Mouse (Mus musculus) limb, embryonic 11.5 days (tissue): ENCODE results near the gene 9530068E07Rik. TPM values are rescaled to one million over a fixed set of nuclear protein-coding genes. Genes with fewer than 3 reads are reported as not detected.
"Not testable (repeated sequence)": the region's sequence is repeated elsewhere in the genome, so short reads cannot be mapped to it uniquely, and the experiment has no call there.

Experiments used
- ATAC-seq: fragments of 200-750 bp; cut with Nextera tagmentation; 2 replicates; pipeline ENCODE4 v1.8.0; 2017; ENCODE audit warnings: low read depth; ENCODE audit not compliant: insufficient number of reproducible peaks, low FRiP score, low TSS enrichment
- DNase-seq: peaks from one replicate; pipeline ENCODE4 v3.0.0-alpha.2; 2015; ENCODE audit warnings: low spot score
- H3K27ac ChIP-seq: fragments of 300-500 bp; sonication (generic); replicated peaks from 2 replicates; pipeline ENCODE4 v1.5.1; 2014; ENCODE audit warnings: low read depth, mild to moderate bottlenecking, low read length
- H3K27me3 ChIP-seq: fragments of 300-500 bp; sonication (generic); 2 replicates; pipeline ENCODE4 v1.6.1; 2014; ENCODE audit warnings: mild to moderate bottlenecking, low read length, mixed read lengths; ENCODE audit not compliant: control insufficient read depth, insufficient read depth
- H3K36me3 ChIP-seq: fragments of 300-500 bp; sonication (generic); 2 replicates; pipeline ENCODE4 v1.6.1; 2014; ENCODE audit warnings: mild to moderate bottlenecking, low read length, moderate library complexity, mixed read lengths; ENCODE audit not compliant: control insufficient read depth, insufficient read depth
- H3K4me1 ChIP-seq: fragments of 300-500 bp; sonication (generic); 2 replicates; pipeline ENCODE4 v1.6.1; 2014; ENCODE audit warnings: low read length, mixed read lengths; ENCODE audit not compliant: control insufficient read depth, insufficient read depth
- H3K4me2 ChIP-seq: fragments of 300-500 bp; sonication (generic); 2 replicates; pipeline ENCODE4 v1.6.1; 2014; ENCODE audit warnings: low read depth, mild to moderate bottlenecking, moderate library complexity; ENCODE audit not compliant: severe bottlenecking
- H3K4me3 ChIP-seq: fragments of 300-500 bp; sonication (generic); 2 replicates; pipeline ENCODE4 v1.5.1; 2014; ENCODE audit warnings: low read depth, low read length
- H3K9ac ChIP-seq: fragments of 300-500 bp; sonication (generic); 2 replicates; pipeline ENCODE4 v1.6.1; 2014; ENCODE audit warnings: mild to moderate bottlenecking, low read length
- H3K9me3 ChIP-seq: fragments of 300-500 bp; sonication (generic); 2 replicates; pipeline ENCODE4 v1.6.1; 2016; ENCODE audit warnings: low read length; ENCODE audit not compliant: control insufficient read depth
- WGBS: fragments of 180-500 bp; shearing (Covaris S2); extraction: QIAGEN DNeasy Blood & Tissue Kit; methylation state at CpG from one replicate; pipeline ENCODE4 v1.1.7; 2014; 5-methylcytosine and 5-hydroxymethylcytosine counted together
- polyA plus RNA-seq: library from polyadenylated mRNA; unstranded; fragments of >200 nt; fragmentation: Nextera tagmentation; extraction: Ambion mirVana; gene quantifications from 2 replicates; pipeline ENCODE4 v1.2.1, GENCODE M21; 2014

9530068E07Rik gene
- polyA plus RNA-seq, 1 experiment from 2014 or later, result 176 TPM

DNA sequence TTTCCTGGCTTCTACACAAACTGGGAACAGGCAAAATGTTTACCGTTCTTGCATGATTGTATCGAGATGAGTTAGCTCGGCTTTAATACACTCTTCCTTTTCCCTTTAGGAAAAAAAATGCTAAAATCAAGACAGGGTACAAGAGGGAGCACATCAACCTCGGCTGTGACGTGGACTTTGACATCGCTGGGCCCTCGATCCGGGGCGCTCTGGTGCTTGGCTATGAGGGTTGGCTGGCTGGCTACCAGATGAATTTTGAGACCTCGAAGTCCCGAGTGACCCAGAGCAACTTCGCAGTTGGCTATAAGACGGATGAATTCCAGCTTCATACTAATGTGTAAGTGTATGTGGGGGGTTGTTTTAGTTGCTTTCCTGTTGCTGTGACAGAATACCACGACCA, 12.5 kb upstream of the 9530068E07Rik start:
- DNase-seq, result no peak
- WGBS, result 94% methylated on average over 14 of the region's 14 CpGs
- Histone ChIP-seq H3K27ac (no peak overlapping the region), H3K4me2 (no peak overlapping the region), H3K4me1 (no peaks in the 10 kb centered on the region), H3K4me3 (no peak overlapping the region), H3K9me3 (no peaks in the 10 kb centered on the region), H3K27me3 (no peaks in the 10 kb centered on the region), H3K9ac (no peak overlapping the region), H3K36me3 (peaks cover 24% of the 10 kb centered on the region; the same call in 1 of the 2 replicates)
- ATAC-seq, result no peak

DNA sequence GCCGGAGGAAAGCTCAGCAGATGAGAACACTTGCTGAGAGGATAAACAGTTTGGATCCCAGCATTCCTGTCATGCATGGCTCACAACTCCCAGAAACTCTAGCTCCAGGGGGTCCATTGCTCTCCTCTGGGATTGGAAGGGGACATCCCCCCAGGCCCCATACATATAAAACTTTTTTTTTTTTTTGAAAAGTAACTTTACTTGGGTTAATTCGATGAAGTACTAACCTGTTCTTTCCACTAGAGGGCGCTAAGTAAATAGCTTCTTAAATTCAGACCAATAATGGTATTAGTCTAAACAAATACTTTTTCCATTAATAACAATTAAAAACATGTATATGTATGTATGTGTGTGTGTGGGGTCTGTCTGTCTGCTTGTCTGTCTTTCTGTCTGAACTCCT, 11.6 kb upstream of the 9530068E07Rik start:
- 54% methylated on average over 3 of the region's 3 CpGs for WGBS
- Histone ChIP-seq H3K36me3 (peaks cover 24% of the 10 kb centered on the region; the same call in 1 of the 2 replicates), H3K9me3 (no peaks in the 10 kb centered on the region), H3K4me2 (no peak overlapping the region), H3K27me3 (no peaks in the 10 kb centered on the region), H3K4me3 (no peak overlapping the region), H3K4me1 (no peaks in the 10 kb centered on the region), H3K27ac (no peak overlapping the region), H3K9ac (no peak overlapping the region)
- ATAC-seq (no peak), DNase-seq (no peak)

DNA sequence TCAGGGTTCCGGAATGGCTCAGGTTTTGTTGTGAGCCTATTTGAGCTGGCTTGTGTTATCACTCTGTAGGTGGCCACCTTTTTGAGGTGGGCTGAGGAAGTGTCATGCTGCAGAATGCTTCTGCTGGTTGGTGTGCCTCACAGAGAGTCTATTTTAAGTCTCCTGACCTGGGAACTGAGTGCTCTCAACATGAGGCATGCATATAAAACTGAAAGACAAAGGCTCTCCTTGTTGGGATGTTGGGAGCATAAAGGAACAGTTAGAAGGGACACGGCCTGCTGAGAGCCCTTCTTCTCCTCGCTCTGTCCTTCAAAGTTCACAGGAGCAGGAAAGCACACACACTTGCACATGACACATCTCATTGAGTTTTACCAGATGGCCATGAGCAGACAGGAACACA, 9.3 kb upstream of the 9530068E07Rik start:
- no peak overlapping the region for H3K4me2 ChIP-seq

DNA sequence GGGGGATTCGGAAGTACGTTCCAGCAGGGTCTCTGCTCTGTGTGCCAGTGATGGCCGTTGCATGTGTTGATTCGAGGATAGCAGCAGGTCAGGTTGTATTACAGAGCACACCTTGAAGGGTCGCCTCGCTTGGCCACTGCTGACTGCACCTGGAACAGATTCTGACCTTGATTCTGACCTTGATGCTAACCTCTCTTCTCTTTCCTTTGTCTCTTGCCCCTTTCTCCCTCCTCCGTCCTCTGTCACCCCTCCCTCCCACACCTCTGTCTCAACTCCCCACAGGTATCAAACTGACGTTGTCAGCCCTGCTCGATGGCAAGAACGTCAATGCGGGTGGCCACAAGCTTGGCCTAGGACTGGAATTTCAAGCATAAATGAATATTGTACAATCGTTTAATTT, 8.1 kb upstream of the 9530068E07Rik start:
- H3K4me2 ChIP-seq, result no peak overlapping the region
- DNase-seq, result no peak

More for the DNA sequence above, 9.3 kb upstream of the 9530068E07Rik start:
- no peaks in the 10 kb centered on the region for H3K4me1 ChIP-seq
- no peak overlapping the region for H3K27ac ChIP-seq
- DNase-seq, result no peak
- H3K27me3 ChIP-seq, result no peaks in the 10 kb centered on the region
- peaks cover 24% of the 10 kb centered on the region; the same call in 1 of the 2 replicates for H3K36me3 ChIP-seq
- no peak for ATAC-seq
- 93% methylated on average over 3 of the region's 3 CpGs for WGBS
- H3K9me3 ChIP-seq, result no peaks in the 10 kb centered on the region
- H3K4me3 ChIP-seq, result no peak overlapping the region
- H3K9ac ChIP-seq, result no peak overlapping the region

DNA sequence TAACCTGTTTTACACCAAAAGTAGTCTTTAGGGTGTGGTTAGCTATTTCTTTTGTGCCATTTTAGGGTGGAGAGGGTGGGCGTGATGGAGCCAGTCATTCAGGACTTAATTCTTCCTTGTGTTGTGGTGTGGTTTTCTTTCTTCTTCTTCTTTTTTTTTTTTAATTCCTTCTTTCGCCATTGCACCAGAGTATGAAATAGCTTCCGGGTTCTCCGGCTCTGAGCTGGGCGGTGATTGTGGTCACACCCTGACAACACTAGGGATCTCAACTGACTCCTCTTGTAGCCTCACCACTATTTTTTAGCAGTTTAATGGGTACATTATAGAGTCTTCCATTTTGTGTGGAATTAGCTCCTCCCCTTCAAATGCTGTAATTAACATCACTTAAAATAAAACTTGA, 7.2 kb upstream of the 9530068E07Rik start:
- not testable (repeated sequence) for H3K9me3 ChIP-seq, H3K4me1 ChIP-seq, ATAC-seq, H3K4me3 ChIP-seq, H3K9ac ChIP-seq, H3K4me2 ChIP-seq, DNase-seq, H3K27me3 ChIP-seq, H3K27ac ChIP-seq
- WGBS, result 89% methylated on average over 5 of the region's 5 CpGs
- H3K36me3 ChIP-seq, result peaks cover 21% of the 10 kb centered on the region; the same call in 1 of the 2 replicates

More for the DNA sequence above, 8.1 kb upstream of the 9530068E07Rik start:
- 94% methylated on average over 12 of the region's 12 CpGs for WGBS
- H3K36me3 ChIP-seq, result peaks cover 24% of the 10 kb centered on the region; the same call in 1 of the 2 replicates
- no peaks in the 10 kb centered on the region for H3K9me3 ChIP-seq
- no peaks in the 10 kb centered on the region for H3K4me1 ChIP-seq
- H3K9ac ChIP-seq, result no peak overlapping the region
- no peak overlapping the region for H3K27ac ChIP-seq
- H3K4me3 ChIP-seq, result no peak overlapping the region
- ATAC-seq, result no peak
- H3K27me3 ChIP-seq, result no peaks in the 10 kb centered on the region

DNA sequence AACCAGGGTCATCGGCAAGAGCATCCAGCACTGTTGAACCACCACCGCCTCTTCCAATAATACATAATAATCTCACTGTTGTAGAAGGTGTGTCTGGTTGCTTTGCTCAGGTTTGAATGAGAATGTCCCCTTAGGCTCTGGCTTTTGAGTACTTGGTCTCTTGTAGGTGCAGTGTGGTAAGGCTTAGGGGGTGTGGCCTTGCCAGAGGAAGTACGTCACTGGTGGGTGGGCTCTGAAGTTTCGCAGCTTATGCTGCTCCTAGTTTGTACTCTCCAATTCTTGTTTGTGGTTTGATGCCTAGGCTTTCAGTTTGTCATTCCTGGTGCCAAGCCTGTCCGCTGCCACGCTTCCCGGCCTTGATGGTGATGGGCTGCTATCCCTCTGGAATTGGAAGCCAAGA, 6.3 kb upstream of the 9530068E07Rik start:
- 94% methylated on average over 7 of the region's 7 CpGs for WGBS
- H3K27me3 ChIP-seq, result no peaks in the 10 kb centered on the region
- no peak overlapping the region for H3K27ac ChIP-seq
- H3K4me1 ChIP-seq, result no peaks in the 10 kb centered on the region
- ATAC-seq (no peak), DNase-seq (no peak)
- no peak overlapping the region for H3K4me2 ChIP-seq
- no peaks in the 10 kb centered on the region for H3K9me3 ChIP-seq
- no peak overlapping the region for H3K4me3 ChIP-seq
- no peak overlapping the region for H3K9ac ChIP-seq
- peaks cover 17% of the 10 kb centered on the region; the same call in 1 of the 2 replicates for H3K36me3 ChIP-seq

DNA sequence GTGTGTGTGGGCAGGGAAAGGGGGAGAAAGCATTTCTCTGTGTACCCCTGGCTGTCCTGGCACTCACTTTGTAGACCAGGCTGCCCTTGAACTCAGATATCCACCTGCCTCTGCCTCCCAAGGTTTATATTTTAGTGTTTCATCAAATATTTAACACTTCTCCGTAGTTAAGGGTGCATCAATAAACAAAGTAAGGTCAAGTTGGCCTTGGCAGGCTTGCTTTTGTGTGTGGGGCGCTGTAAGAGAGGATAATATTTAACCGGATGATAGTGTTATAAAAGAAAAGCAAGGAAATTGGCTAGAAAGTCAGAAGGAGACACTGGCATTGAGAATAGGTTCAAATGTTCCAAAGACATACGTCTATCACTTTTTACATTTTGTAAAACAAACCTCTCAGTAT, 1.7 kb upstream of the 9530068E07Rik start:
- Histone ChIP-seq H3K27me3 (no peaks in the 10 kb centered on the region), H3K27ac (no peak overlapping the region), H3K4me1 (no peaks in the 10 kb centered on the region), H3K36me3 (peaks cover 7% of the 10 kb centered on the region; the same call in 1 of the 2 replicates), H3K4me3 (no peak overlapping the region), H3K9ac (no peak overlapping the region), H3K9me3 (no peaks in the 10 kb centered on the region), H3K4me2 (no peak overlapping the region)
- no peak for DNase-seq
- ATAC-seq, result no peak
- WGBS, result 81% methylated on average over 4 of the region's 4 CpGs

DNA sequence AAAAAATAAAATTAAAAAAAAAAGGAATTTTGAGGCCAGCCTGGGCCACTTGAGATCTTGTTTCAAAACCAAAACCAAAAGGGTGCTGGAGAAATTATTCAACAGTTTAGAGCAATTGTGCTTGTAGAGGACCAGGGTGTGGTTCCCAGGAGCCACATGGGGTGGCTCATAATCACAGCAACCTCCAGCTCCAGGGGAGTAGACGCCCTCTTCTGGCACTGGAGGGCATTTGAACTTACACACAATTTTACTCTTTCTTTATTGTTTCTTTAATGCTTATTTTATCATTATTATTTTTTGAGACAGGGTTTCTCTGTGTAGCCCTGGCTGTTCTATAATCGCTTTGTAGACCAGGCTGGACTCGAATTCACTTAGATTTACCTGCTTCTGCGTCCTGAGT, 885 bp upstream of the 9530068E07Rik start:
- Histone ChIP-seq H3K4me1 (no peaks in the 10 kb centered on the region), H3K9me3 (no peaks in the 10 kb centered on the region), H3K36me3 (peaks cover 2% of the 10 kb centered on the region; the same call in 1 of the 2 replicates), H3K27me3 (no peaks in the 10 kb centered on the region), H3K4me3 (no peak overlapping the region), H3K27ac (no peak overlapping the region), H3K9ac (no peak overlapping the region), H3K4me2 (no peak overlapping the region)
- no peak for DNase-seq
- ATAC-seq, result no peak
- 31% methylated on average over 4 of the region's 4 CpGs for WGBS

DNA sequence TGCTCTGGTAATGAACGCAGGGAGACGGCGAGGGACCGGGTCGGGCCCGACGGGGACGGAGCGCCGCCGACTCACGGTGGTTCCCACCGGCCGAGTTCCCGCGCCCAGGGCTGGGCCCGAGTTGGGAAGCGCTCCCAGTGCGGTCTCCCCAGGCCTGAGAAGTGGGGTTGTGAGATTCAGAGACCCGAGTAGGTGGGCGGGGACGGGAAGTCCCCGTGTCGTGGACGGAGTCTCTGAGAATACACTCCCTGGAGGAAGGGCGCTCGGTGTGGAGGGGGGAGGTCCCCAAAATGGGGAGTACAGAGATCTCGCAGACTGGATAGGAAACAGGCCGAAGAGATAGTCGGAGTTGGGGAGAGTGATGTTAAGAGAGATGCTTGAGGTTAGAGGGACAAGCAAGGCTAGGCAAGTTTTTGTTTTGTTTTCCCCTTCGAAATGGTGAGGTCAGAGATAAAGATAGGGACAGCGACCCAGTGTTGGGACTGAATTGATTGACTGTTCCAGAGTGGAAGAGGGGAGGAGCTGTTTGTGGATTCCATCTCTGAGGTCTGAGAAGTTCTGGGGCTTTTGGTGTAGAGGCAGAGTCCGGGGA, 465 bp downstream of the 9530068E07Rik start:
- H3K9ac ChIP-seq, result peak overlapping the region; percentile 97
- no peaks in the 10 kb centered on the region for H3K4me1 ChIP-seq
- H3K27me3 ChIP-seq, result no peaks in the 10 kb centered on the region
- H3K4me2 ChIP-seq, result peak overlapping the region; percentile 51
- no peaks in the 10 kb centered on the region for H3K36me3 ChIP-seq
- peak; percentile 79 for ATAC-seq
- DNase-seq, result peak; percentile 52
- H3K4me3 ChIP-seq, result peak overlapping the region; percentile 98
- H3K9me3 ChIP-seq, result no peaks in the 10 kb centered on the region
- H3K27ac ChIP-seq, result peak overlapping the region; percentile 72
- WGBS, result 2% methylated on average over 33 of the region's 33 CpGs
